Mouse (Mus musculus): Measurements from ENCODE around the gene Ccr6.
A peak's percentile ranks its signal among the peaks of the same experiment; 100 is the strongest.

Ccr6 gene

DNA sequence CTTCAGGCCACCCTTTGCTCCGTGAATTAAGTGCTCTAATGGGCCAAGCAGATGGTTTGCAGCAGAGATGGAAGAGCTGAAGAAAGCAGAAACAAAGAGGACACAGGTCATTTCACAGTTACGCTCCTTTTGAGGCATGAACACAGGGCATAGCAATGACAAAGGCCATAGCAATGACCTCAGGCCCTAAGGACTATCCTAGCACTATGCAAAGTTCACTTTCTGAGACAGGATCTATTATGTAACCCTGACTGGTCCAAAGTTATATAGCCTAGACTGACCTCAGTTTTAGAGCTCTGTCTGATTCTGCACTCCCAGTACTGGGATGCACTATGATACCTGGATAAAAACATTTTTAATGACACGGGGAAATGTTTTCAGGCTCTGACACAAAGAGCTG lies 42.5 kb downstream of the Ccr6 start:
- no peaks in the 10 kb centered on the region for H3K36me3 ChIP-seq (ENCODE audit: insufficient read depth, low read length)
- H3K4me3 ChIP-seq (replicated peaks; ENCODE audit: low read length) = no peak overlapping the region
- H3K4me1 ChIP-seq (replicated peaks; ENCODE audit: low read depth, low read length) = peaks cover 18% of the 10 kb centered on the region
- peaks cover 12% of the 10 kb centered on the region for H3K27me3 ChIP-seq (ENCODE audit: insufficient read depth, low read length)
- TF ChIP-seq NANOG (IDR thresholded peaks at IDR 0.05; ENCODE audit: borderline replicate concordance, low read length) (no peak), POU5F1 (IDR thresholded peaks at IDR 0.05; ENCODE audit: borderline replicate concordance, low read length) (no peak), CTCF (conservative IDR thresholded peaks at IDR 0.05; ENCODE audit: low read length) (no peak)
- no peaks in the 10 kb centered on the region for H3K9me3 ChIP-seq (ENCODE audit: low read length)

GRCm38 (mm10) chr17:8282821-8283525 lies 47.1 kb downstream of the Ccr6 start, which contains the start of gene Mpc1:
TSS of gene Mpc1 (plus strand) at chr17:8282904.
- Histone ChIP-seq H3K27me3 (ENCODE audit: insufficient read depth, low read length) (no peaks in the 10 kb centered on the region), H3K36me3 (ENCODE audit: insufficient read depth, low read length) (no peaks in the 10 kb centered on the region), H3K4me1 (replicated peaks; ENCODE audit: low read depth, low read length) (peaks cover 49% of the 10 kb centered on the region), H3K4me3 (replicated peaks; ENCODE audit: low read length) (peak within 1 kb of the TSS; percentile 95), H3K9me3 (ENCODE audit: low read length) (no peaks in the 10 kb centered on the region)
- TF ChIP-seq NANOG (IDR thresholded peaks at IDR 0.05; ENCODE audit: borderline replicate concordance, low read length) (no peak), POU5F1 (IDR thresholded peaks at IDR 0.05; ENCODE audit: borderline replicate concordance, low read length) (no peak), CTCF (conservative IDR thresholded peaks at IDR 0.05; ENCODE audit: low read length) (no peak)

- TF ChIP-seq POU5F1 (IDR thresholded peaks at IDR 0.05; ENCODE audit: borderline replicate concordance, low read length) (no peak), NANOG (IDR thresholded peaks at IDR 0.05; ENCODE audit: borderline replicate concordance, low read length) (no peak), CTCF (conservative IDR thresholded peaks at IDR 0.05; ENCODE audit: low read length) (no peak)
- Histone ChIP-seq H3K4me1 (replicated peaks; ENCODE audit: low read depth, low read length) (peaks cover 51% of the 10 kb centered on the region), H3K27me3 (ENCODE audit: insufficient read depth, low read length) (no peaks in the 10 kb centered on the region), H3K36me3 (ENCODE audit: insufficient read depth, low read length) (no peaks in the 10 kb centered on the region), H3K9me3 (ENCODE audit: low read length) (no peaks in the 10 kb centered on the region), H3K4me3 (replicated peaks; ENCODE audit: low read length) (peak overlapping the region; percentile 95)
Measured at GRCm38 (mm10) chr17:8283526-8284253, 47.8 kb downstream of the Ccr6 start.

DNA sequence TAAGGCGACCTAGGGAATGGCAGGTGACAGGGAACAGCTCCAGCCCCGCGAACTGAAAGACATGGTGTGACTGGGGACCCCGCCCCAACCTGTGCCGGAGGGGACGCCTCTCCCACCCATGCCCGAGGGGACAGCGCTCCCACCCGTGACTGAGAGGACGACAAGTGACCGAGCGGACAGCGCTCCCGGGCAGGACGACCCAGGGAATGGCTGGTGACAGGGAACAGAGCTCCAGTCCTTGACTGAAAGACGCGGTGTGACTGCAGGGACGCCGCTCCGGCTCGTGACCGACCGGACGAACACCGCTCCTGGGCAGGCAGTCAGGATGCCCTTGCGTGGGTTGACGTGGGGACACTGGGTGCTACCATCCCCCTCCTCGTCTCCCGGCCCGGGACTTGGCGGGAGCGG lies 48.4 kb downstream of the Ccr6 start:
- H3K4me3 ChIP-seq (replicated peaks; ENCODE audit: low read length) = peak overlapping the region; percentile 95
- H3K9me3 ChIP-seq (ENCODE audit: low read length) = no peaks in the 10 kb centered on the region
- H3K36me3 ChIP-seq (ENCODE audit: insufficient read depth, low read length) = no peaks in the 10 kb centered on the region
- no peak for TF ChIP-seq POU5F1 (IDR thresholded peaks at IDR 0.05; ENCODE audit: borderline replicate concordance, low read length)
- TF ChIP-seq NANOG (IDR thresholded peaks at IDR 0.05; ENCODE audit: borderline replicate concordance, low read length) = no peak
- TF ChIP-seq CTCF (conservative IDR thresholded peaks at IDR 0.05; ENCODE audit: low read length) = no peak
- H3K4me1 ChIP-seq (replicated peaks; ENCODE audit: low read depth, low read length) = peaks cover 51% of the 10 kb centered on the region
- no peaks in the 10 kb centered on the region for H3K27me3 ChIP-seq (ENCODE audit: insufficient read depth, low read length)

GRCm38 (mm10) chr17:8285056-8285455 lies 49.2 kb downstream of the Ccr6 start:
- peak overlapping the region; percentile 95 for H3K4me3 ChIP-seq (replicated peaks; ENCODE audit: low read length)
- 0 out of 2 replicates have a peak, but pooled peaks cover 4% of the 10 kb centered on the region for H3K36me3 ChIP-seq (ENCODE audit: insufficient read depth, low read length)
- no peak for TF ChIP-seq NANOG (IDR thresholded peaks at IDR 0.05; ENCODE audit: borderline replicate concordance, low read length)
- no peak for TF ChIP-seq CTCF (conservative IDR thresholded peaks at IDR 0.05; ENCODE audit: low read length)
- TF ChIP-seq POU5F1 (IDR thresholded peaks at IDR 0.05; ENCODE audit: borderline replicate concordance, low read length) = no peak
- peaks cover 45% of the 10 kb centered on the region for H3K4me1 ChIP-seq (replicated peaks; ENCODE audit: low read depth, low read length)
- H3K27me3 ChIP-seq (ENCODE audit: insufficient read depth, low read length) = no peaks in the 10 kb centered on the region
- no peaks in the 10 kb centered on the region for H3K9me3 ChIP-seq (ENCODE audit: low read length)

DNA sequence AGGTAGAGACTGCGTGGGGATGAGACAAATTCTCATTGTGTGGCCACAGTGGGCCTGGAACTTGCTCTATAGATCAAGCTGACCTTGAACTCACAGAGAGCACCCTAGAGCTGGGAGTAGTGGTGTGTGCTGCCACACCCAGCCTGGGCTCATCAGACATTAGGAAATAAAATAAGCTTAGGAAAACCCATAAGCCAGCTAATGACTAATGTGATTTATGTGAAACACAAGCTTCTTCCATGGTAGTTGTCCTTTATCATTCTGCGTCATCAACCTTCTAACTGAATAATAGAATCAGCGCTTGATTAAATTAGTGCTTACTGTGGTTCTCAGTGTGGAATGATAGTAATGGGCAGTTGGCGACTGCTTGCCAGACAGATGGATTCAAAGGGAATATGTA lies 51.1 kb downstream of the Ccr6 start:
- no peaks in the 10 kb centered on the region for H3K27me3 ChIP-seq (ENCODE audit: insufficient read depth, low read length)
- TF ChIP-seq CTCF (conservative IDR thresholded peaks at IDR 0.05; ENCODE audit: low read length) = no peak
- TF ChIP-seq NANOG (IDR thresholded peaks at IDR 0.05; ENCODE audit: borderline replicate concordance, low read length) = no peak
- TF ChIP-seq POU5F1 (IDR thresholded peaks at IDR 0.05; ENCODE audit: borderline replicate concordance, low read length) = no peak
- H3K4me3 ChIP-seq (replicated peaks; ENCODE audit: low read length) = no peak overlapping the region
- no peaks in the 10 kb centered on the region for H3K9me3 ChIP-seq (ENCODE audit: low read length)
- H3K4me1 ChIP-seq (replicated peaks; ENCODE audit: low read depth, low read length) = peaks cover 43% of the 10 kb centered on the region
- 0 out of 2 replicates have a peak, but pooled peaks cover 7% of the 10 kb centered on the region for H3K36me3 ChIP-seq (ENCODE audit: insufficient read depth, low read length)

DNA sequence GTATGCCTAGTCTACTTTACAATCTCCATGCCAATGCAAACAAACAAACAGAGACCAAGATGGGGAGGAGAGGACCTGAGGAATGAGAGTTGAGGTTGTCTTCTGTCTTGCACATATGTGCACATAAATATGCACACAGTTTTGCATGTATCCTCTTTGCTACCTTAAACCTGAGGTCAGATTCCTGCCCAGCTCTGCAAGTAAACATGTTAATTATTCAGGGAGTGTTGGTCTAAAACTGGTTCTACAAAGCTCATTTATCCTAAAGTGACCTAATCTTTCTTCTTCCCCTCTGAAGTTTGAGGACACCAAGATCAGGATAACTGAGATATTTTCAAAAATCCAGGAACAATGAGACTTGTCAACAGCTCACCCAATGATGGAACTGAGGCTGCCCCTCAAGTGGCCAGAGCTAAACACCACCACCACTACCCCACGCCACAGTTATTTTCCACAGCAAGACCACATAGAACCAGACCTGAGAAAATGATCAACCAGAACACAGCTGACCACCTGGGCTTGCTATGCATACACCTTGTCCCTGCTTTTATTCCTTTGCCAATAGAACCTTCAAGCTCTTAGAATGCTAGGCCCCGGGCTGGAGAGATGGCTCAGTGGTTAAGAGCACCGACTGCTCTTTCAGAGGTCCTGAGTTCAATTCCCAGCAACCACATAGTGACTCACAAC lies 54.3 kb downstream of the Ccr6 start:
- peaks cover 7% of the 10 kb centered on the region; the same call in 1 of the 2 replicates for H3K36me3 ChIP-seq (ENCODE audit: insufficient read depth, low read length)
- H3K4me3 ChIP-seq (replicated peaks; ENCODE audit: low read length) = no peak overlapping the region
- peaks cover 23% of the 10 kb centered on the region for H3K4me1 ChIP-seq (replicated peaks; ENCODE audit: low read depth, low read length)
- no peaks in the 10 kb centered on the region for H3K27me3 ChIP-seq (ENCODE audit: insufficient read depth, low read length)
- no peaks in the 10 kb centered on the region for H3K9me3 ChIP-seq (ENCODE audit: low read length)
- TF ChIP-seq POU5F1 (IDR thresholded peaks at IDR 0.05; ENCODE audit: borderline replicate concordance, low read length) (no peak), CTCF (conservative IDR thresholded peaks at IDR 0.05; ENCODE audit: low read length) (no peak), NANOG (IDR thresholded peaks at IDR 0.05; ENCODE audit: borderline replicate concordance, low read length) (no peak)

- TF ChIP-seq CTCF (conservative IDR thresholded peaks at IDR 0.05; ENCODE audit: low read length) = no peak
- no peak for TF ChIP-seq NANOG (IDR thresholded peaks at IDR 0.05; ENCODE audit: borderline replicate concordance, low read length)
- TF ChIP-seq POU5F1 (IDR thresholded peaks at IDR 0.05; ENCODE audit: borderline replicate concordance, low read length) = no peak
- Histone ChIP-seq H3K27me3 (ENCODE audit: insufficient read depth, low read length) (no peaks in the 10 kb centered on the region), H3K4me3 (replicated peaks; ENCODE audit: low read length) (no peak overlapping the region), H3K36me3 (ENCODE audit: insufficient read depth, low read length) (peaks cover 7% of the 10 kb centered on the region; the same call in 1 of the 2 replicates), H3K9me3 (ENCODE audit: low read length) (no peaks in the 10 kb centered on the region), H3K4me1 (replicated peaks; ENCODE audit: low read depth, low read length) (peaks cover 20% of the 10 kb centered on the region)
Measured at GRCm38 (mm10) chr17:8290736-8291135, 54.9 kb downstream of the Ccr6 start.
